Comparison of ENCODE assay signal across 8 mouse cellular contexts in the genomic region with DNA sequence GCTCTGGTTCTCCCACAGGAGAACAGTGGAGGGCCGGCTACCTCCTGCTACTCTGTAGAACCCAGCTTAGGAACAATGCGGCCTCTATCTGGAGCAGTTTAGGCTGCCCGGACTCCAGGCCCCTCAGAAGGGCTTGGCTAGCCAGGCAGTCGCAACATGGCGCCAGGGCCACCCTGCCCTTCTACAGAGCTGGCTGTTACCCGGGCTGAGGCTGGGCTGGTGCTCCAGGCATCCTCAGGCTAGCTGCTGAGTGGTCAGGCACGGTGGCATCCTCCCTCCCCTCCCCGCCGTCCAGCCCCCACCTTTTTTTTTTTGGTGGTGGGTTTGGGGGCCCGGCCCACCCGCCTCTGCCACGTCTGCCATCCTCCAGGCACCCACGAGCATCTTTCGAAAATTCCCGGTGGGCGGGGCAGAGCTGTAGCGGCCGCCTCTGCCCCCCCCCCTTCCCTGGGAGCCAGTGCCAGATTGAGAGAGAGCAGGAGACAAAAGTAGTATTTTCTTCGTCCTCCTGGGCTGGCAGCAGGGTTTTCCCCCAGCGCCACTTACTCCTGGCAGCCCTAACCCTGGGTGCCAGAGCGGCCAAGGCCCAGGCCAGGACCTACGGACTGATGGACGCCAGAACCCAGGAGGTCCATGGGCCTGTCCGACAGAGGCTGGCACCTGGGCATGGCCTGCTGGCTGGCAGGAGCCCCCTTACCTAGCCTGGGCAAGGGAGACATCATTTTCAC. TPM values are rescaled to one million over a fixed set of nuclear protein-coding genes. Genes with fewer than 3 reads are reported as not detected.
DNase-seq lines count a peak whose midpoint lies in the region; ATAC-seq and TF ChIP-seq lines count a peak whose summit lies in the region.

No protein-coding gene starts in this region.

- peak overlapping the region; percentile 88 for H3ac ChIP-seq in C2C12 (ENCODE audit: control insufficient read depth, insufficient read length, low read depth)

- peaks cover 58% of the 10 kb centered on the region for H3K27me3 ChIP-seq in heart, embryonic 12.5 days (replicated peaks)
- H3K27me3 ChIP-seq in heart, embryonic 10.5 days (ENCODE audit: insufficient read depth, poor library complexity, severe bottlenecking): peaks cover 71% of the 10 kb centered on the region
- H3K27me3 ChIP-seq in C2C12 (ENCODE audit: control insufficient read depth, insufficient read depth, insufficient read length): no peaks in the 10 kb centered on the region
- H3K27me3 ChIP-seq in hindbrain, embryonic 16.5 days (replicated peaks; ENCODE audit: control insufficient read depth, insufficient read depth, low read length): no peaks in the 10 kb centered on the region

- ATAC-seq in heart, embryonic 12.5 days (ENCODE audit: insufficient number of reproducible peaks, low FRiP score): peak; percentile 31; the same call in 1 of the 2 replicates
- peak; percentile 81 for ATAC-seq in hindbrain, embryonic 16.5 days
- no peak for ATAC-seq in granulocyte monocyte progenitor cell, adult 5-6 weeks (replicated peaks; ENCODE audit: poor library complexity, severe bottlenecking)

- H3K9me3 ChIP-seq in heart, embryonic 12.5 days (replicated peaks): no peaks in the 10 kb centered on the region
- no peaks in the 10 kb centered on the region for H3K9me3 ChIP-seq in heart, embryonic 10.5 days
- no peaks in the 10 kb centered on the region for H3K9me3 ChIP-seq in hindbrain, embryonic 16.5 days (ENCODE audit: control insufficient read depth, low read length)

- no peaks in the 10 kb centered on the region; the same call in 1 of the 2 replicates for H3K4me1 ChIP-seq in heart, embryonic 12.5 days (replicated peaks)
- no peaks in the 10 kb centered on the region for H3K4me1 ChIP-seq in heart, embryonic 10.5 days
- peaks cover 58% of the 10 kb centered on the region for H3K4me1 ChIP-seq in hindbrain, embryonic 16.5 days (ENCODE audit: control insufficient read depth, insufficient read depth, low read depth, low read length)

- no peak overlapping the region for H3K27ac ChIP-seq in heart, embryonic 12.5 days (ENCODE audit: poor library complexity, severe bottlenecking)
- H3K27ac ChIP-seq in heart, embryonic 10.5 days: no peak overlapping the region
- H3K27ac ChIP-seq in hindbrain, embryonic 16.5 days (ENCODE audit: low read depth, low read length): peak overlapping the region; percentile 92

- TF ChIP-seq CTCF in C2C12 (IDR thresholded peaks at IDR 0.05; ENCODE audit: control insufficient read depth, insufficient read depth, insufficient read length): no peak

- H3K79me2 ChIP-seq in C2C12 (ENCODE audit: control insufficient read depth, insufficient read depth): peaks cover 100% of the 10 kb centered on the region

- WGBS in heart, embryonic 12.5 days: 72% methylated on average over 24 of the region's 24 CpGs
- 77% methylated on average over 22 of the region's 24 CpGs for WGBS in heart, embryonic 10.5 days
- WGBS in hindbrain, embryonic 16.5 days: 57% methylated on average over 20 of the region's 24 CpGs

- H3K36me3 ChIP-seq in heart, embryonic 12.5 days: peaks cover 15% of the 10 kb centered on the region
- H3K36me3 ChIP-seq in heart, embryonic 10.5 days: no peaks in the 10 kb centered on the region
- peaks cover 91% of the 10 kb centered on the region for H3K36me3 ChIP-seq in C2C12 (ENCODE audit: control insufficient read depth, insufficient read depth)
- H3K36me3 ChIP-seq in hindbrain, embryonic 16.5 days (ENCODE audit: control insufficient read depth, insufficient read depth, low read length): peaks cover 8% of the 10 kb centered on the region; the same call in 1 of the 2 replicates

- no peak overlapping the region for H3K4me2 ChIP-seq in heart, embryonic 12.5 days
- H3K4me2 ChIP-seq in hindbrain, embryonic 16.5 days (ENCODE audit: low read length): peak overlapping the region; percentile 80

- no peak overlapping the region for H3K9ac ChIP-seq in heart, embryonic 12.5 days
- peak overlapping the region; percentile 65 for H3K9ac ChIP-seq in hindbrain, embryonic 16.5 days (ENCODE audit: low read depth, low read length)

- H3K79me3 ChIP-seq in C2C12 (ENCODE audit: low read depth): peaks cover 99% of the 10 kb centered on the region

- no peak overlapping the region for H3K4me3 ChIP-seq in heart, embryonic 12.5 days
- H3K4me3 ChIP-seq in heart, embryonic 10.5 days: no peak overlapping the region
- H3K4me3 ChIP-seq in C2C12 (ENCODE audit: insufficient read depth, poor library complexity, severe bottlenecking): peak overlapping the region; percentile 99
- peak overlapping the region; percentile 41 for H3K4me3 ChIP-seq in hindbrain, embryonic 16.5 days (ENCODE audit: low read length)

- no peak for DNase-seq in heart, embryonic 10.5 days (ENCODE audit: low spot score)
- DNase-seq in cerebellum, adult 9-11 months: peak; percentile 86
- DNase-seq in right cerebral cortex, postnatal 14 days: peak; percentile 74
- no peak for DNase-seq in urinary bladder, postnatal 4 days (ENCODE audit: low spot score in 2 of 2)

TF ChIP-seq in C2C12, 6 proteins besides CTCF, POLR2A, EP300 and RAD21:
- TF ChIP-seq FOSL1 (IDR thresholded peaks at IDR 0.05; ENCODE audit: insufficient read depth, low read length, poor library complexity, severe bottlenecking) (no peak), CEBPB (IDR thresholded peaks at IDR 0.05; ENCODE audit: low read depth) (no peak), MYOD1 (IDR thresholded peaks at IDR 0.05; ENCODE audit: control insufficient read depth, insufficient read length, low read depth) (no peak), USF1 (IDR thresholded peaks at IDR 0.05; ENCODE audit: low read depth) (no peak), MYOG (IDR thresholded peaks at IDR 0.05; ENCODE audit: control insufficient read depth, extremely low read depth, insufficient read length) (no peak), MAX (IDR thresholded peaks at IDR 0.05) (no peak)
TF ChIP-seq in C2C12: peak in this region for 0.

RNA-seq across cellular contexts. Expression of gene Ppara, which starts 55.6 kb away (rescaled TPM):
- polyA plus RNA-seq in heart, embryonic 12.5 days (2016; fragmentation: Nextera tagmentation; extraction: Ambion mirVana): 2.3 and 3.3 TPM in 2 replicates
- polyA plus RNA-seq in heart, embryonic 10.5 days (2016; fragmentation: Nextera tagmentation; extraction: Ambion mirVana): 0.88 and 2.0 TPM in 2 replicates
- polyA plus RNA-seq in C2C12 (2012; fragmentation: generic; extraction: Trizol): 0.08 TPM
- polyA plus RNA-seq in hindbrain, embryonic 16.5 days (2015; fragmentation: Nextera tagmentation; extraction: Ambion mirVana): 2.7 and 2.9 TPM in 2 replicates
- total RNA-seq in granulocyte monocyte progenitor cell, adult 5-6 weeks (2014; fragmentation: Nextera tagmentation): not detected in 2 replicates
- not detected in 2 replicates for total RNA-seq in granulocyte monocyte progenitor cell, adult 5-6 weeks (2017)

Comparison
In these comparisons a context has a peak if more than half of its experiments do, and no peak if none do; other contexts are left out.
1. H3K4me3 ChIP-seq: peak in C2C12 (single experiment) and hindbrain, embryonic 16.5 days (single experiment); none in heart, embryonic 12.5 days (single experiment) and heart, embryonic 10.5 days (single experiment).
2. DNase-seq: peak in cerebellum, adult 9-11 months (single experiment) and right cerebral cortex, postnatal 14 days (single experiment); none in heart, embryonic 10.5 days (single experiment) and urinary bladder, postnatal 4 days (0 of 2).